Mouse (Mus musculus) bone marrow macrophage, adult 2 months (primary cell): ENCODE measurements around the gene Artn. TPM values are rescaled to one million over a fixed set of nuclear protein-coding genes. Genes with fewer than 3 reads are reported as not detected.

Experiments used
- H3K27ac ChIP-seq: 2 replicates; pipeline ENCODE4 v1.5.1; 2012; ENCODE audit warnings: low read depth, low read length; ENCODE audit not compliant: insufficient read depth
- H3K4me1 ChIP-seq: 2 replicates; pipeline ENCODE4 v1.6.1; 2012; ENCODE audit warnings: low read length; ENCODE audit not compliant: control insufficient read depth, insufficient read depth
- H3K4me3 ChIP-seq: 2 replicates; pipeline ENCODE4 v1.5.1; 2012; ENCODE audit warnings: mild to moderate bottlenecking, low read length, moderate library complexity; ENCODE audit not compliant: insufficient read depth
- CTCF ChIP-seq: IDR thresholded peaks from 2 replicates; pipeline ENCODE4 v1.5.1; 2012; ENCODE audit warnings: low read depth, mild to moderate bottlenecking, low read length, moderate library complexity
- POLR2A ChIP-seq: IDR thresholded peaks from 2 replicates; pipeline ENCODE4 v1.6.1; 2012; ENCODE audit warnings: mild to moderate bottlenecking, low read depth, low read length, borderline replicate concordance
- polyA plus RNA-seq: library from polyadenylated mRNA; stranded (reverse); fragments of >200 nt; gene quantifications from 2 replicates; pipeline ENCODE4 v1.2.4, GENCODE M21; 2012; ENCODE audit not compliant: missing spikeins, insufficient read depth, insufficient read length

Gene Artn
- polyA plus RNA-seq, 1 experiment: not detected

DNA sequence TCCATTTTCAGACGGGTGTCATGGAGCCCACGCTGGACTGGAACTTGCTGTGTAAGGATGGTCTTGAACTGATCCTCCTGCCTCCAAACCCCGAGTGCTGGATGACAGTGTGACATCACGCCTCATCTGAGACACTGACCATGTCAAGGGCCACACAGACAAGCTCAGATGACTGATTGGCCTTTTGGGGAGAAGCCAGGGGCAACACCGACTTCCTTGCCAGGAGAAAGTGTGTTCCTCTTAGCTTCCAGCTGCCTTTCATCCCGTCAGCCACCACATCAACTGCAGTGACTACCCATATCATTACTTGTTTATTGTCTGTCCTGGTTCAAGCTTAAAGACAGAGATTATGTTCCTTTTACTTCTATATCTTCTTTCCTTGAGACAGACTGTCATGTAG lies 4.6 kb downstream of the Artn start:
- TF ChIP-seq POLR2A: no peak
- TF ChIP-seq CTCF: no peak

DNA sequence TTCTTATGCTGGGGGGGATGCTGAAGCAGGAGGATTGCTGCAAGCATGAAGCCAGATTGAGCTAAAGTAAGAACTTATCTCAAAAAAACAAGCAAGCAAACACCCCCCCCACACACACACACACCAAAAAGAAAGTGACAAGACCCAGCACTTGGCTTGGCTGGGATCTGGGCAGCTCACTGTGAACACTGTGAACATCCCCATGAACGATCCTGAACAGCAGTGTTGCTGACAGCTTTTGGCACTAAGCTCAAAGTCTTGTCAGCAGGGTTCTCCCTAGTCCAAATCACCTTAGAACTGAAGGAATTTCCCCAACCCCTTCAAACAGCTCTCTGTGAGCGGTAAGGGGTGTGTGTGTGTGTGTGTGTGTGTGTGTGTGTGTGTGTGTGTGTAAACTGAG lies 6.1 kb downstream of the Artn start:
- Histone ChIP-seq H3K27ac (no peak overlapping the region), H3K4me1 (peaks cover 10% of the 10 kb centered on the region), H3K4me3 (no peak overlapping the region)
- TF ChIP-seq POLR2A (no peak), CTCF (no peak)

More for the DNA sequence above, 4.6 kb downstream of the Artn start:
- Histone ChIP-seq H3K4me3 (no peak overlapping the region), H3K4me1 (no peaks in the 10 kb centered on the region), H3K27ac (no peak overlapping the region)

DNA sequence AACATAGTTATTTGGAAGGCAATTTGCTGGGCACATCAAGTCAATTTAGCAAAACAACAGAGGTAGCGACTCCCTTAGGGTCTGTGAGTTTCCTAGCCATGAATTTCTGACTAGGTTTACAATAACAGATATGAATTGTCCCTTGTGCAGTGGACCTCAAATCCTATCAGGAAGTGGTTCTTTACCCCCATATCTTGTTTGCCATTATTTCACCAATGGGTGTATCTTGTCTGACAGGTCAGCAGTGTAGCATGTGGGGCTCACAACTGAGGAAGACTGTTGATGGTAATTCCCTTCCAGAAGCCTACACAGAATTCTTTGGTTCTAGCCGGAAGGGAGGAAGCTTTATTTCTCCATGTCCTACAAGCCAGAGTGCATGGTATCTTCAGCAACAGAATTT lies 8.2 kb downstream of the Artn start:
- Histone ChIP-seq H3K4me3 (no peak overlapping the region), H3K27ac (no peak overlapping the region), H3K4me1 (peaks cover 30% of the 10 kb centered on the region)
- TF ChIP-seq POLR2A: no peak
- no peak for TF ChIP-seq CTCF

DNA sequence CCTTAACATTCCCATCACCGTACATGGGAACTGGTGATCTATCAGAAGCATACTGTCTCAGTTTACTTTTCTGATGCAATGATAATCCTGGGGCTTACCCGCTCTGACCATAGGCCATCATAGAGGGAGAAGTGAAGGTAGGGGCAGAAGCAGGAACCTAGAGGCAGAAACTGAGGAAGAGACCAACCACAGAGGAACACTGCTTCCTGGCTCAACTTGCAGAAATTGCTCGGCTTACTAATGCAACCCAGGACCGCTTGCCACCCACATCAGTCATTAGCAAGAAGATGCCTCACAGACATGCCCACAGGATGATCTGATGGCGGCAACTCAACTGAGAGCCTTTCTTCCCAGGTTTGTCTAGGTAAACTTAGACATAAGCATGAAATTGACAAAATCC lies 10.8 kb downstream of the Artn start:
- H3K4me3 ChIP-seq: no peak overlapping the region
- TF ChIP-seq CTCF: no peak
- no peak for TF ChIP-seq POLR2A
- 0 out of 2 replicates have a peak overlapping the region, but pooled peaks have one; percentile 7 for H3K27ac ChIP-seq
- peaks cover 32% of the 10 kb centered on the region for H3K4me1 ChIP-seq

DNA sequence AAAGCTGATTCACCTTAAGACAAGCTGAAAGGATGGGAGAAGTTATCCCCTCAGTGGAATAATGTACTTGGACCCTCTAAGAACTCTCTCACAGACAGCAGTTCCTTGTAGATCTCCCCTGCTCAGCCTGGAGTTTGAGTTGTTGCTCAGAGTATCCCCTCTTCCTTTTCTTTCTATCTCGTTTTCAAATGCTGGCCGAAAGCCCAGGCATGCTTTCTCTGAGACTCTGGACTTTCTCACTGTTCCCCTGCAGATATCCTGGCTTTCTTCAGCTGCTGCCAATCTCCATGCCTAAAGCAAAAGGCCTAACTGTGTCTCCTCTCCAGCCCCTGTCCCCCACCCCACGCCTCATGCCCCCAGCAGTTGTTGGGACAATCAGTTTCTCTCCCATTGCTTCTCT lies 11.3 kb downstream of the Artn start:
- no peak overlapping the region for H3K4me3 ChIP-seq
- TF ChIP-seq POLR2A (no peak), CTCF (no peak)
- H3K4me1 ChIP-seq: peaks cover 37% of the 10 kb centered on the region
- peak overlapping the region; percentile 7 for H3K27ac ChIP-seq

DNA sequence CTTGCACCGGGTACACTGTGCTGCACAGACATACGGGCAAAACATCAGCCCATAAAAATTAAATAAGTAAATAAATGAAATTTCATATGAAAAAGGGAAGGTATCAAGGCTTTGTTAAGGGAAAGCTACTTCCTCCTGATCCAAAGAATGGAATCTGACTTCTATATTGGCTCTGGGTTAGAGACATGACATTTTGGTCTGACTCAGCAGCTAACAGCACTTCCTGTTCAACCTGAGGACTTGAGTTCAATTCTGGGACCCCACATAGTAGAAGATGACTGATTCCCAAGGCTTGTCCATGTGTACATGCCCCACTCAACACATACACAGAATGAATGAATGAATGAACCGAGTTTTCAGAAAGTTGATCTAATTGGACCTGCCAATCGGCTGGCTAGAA lies 11.7 kb downstream of the Artn start:
- no peak for TF ChIP-seq POLR2A
- no peak for TF ChIP-seq CTCF
- H3K27ac ChIP-seq: peak overlapping the region; percentile 98
- peaks cover 41% of the 10 kb centered on the region for H3K4me1 ChIP-seq
- H3K4me3 ChIP-seq: no peak overlapping the region

DNA sequence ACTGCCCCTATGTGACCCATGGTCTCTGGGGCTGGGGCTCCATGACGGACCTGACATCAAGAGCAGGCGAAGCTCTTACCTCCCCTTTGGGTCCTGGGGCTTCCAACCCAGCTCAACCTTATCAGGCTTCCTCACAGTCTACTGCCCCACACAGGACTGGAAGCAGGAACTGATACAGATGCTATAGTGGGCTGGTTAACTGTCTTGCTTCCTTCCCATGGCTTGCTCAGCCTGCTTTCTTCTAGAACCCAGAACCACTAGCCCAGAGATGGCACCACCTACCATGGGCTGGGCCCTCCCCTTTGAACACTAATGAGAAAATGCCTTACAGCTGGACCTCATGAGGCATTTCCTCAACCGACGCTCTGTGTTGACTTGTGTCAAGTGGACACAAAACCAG lies 12.2 kb downstream of the Artn start:
- Histone ChIP-seq H3K4me1 (peaks cover 43% of the 10 kb centered on the region), H3K27ac (peak overlapping the region; percentile 98), H3K4me3 (no peak overlapping the region)
- TF ChIP-seq POLR2A (no peak), CTCF (no peak)

DNA sequence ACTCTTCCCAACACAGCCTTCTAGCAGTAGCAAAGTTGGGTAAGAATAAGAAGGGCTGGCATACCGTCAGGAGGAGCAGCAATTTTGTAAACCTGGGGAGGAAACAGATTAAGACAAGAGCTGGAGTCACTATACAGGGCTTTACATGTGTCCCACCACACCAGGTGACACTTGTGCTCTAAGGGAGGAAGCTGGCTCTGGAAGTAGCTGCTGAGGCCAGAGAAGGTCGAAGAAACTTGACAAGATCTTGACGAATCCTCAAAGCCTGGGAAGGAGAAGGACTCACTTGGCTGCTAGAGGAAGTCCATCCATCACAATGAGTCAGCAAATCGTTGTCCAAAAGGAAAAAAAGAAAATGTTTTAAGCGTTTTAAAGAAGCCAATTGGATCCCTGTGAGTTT lies 13.2 kb downstream of the Artn start:
- Histone ChIP-seq H3K27ac (peak overlapping the region; percentile 98), H3K4me3 (peak overlapping the region; percentile 79), H3K4me1 (peaks cover 43% of the 10 kb centered on the region)
- TF ChIP-seq POLR2A (no peak), CTCF (no peak)

DNA sequence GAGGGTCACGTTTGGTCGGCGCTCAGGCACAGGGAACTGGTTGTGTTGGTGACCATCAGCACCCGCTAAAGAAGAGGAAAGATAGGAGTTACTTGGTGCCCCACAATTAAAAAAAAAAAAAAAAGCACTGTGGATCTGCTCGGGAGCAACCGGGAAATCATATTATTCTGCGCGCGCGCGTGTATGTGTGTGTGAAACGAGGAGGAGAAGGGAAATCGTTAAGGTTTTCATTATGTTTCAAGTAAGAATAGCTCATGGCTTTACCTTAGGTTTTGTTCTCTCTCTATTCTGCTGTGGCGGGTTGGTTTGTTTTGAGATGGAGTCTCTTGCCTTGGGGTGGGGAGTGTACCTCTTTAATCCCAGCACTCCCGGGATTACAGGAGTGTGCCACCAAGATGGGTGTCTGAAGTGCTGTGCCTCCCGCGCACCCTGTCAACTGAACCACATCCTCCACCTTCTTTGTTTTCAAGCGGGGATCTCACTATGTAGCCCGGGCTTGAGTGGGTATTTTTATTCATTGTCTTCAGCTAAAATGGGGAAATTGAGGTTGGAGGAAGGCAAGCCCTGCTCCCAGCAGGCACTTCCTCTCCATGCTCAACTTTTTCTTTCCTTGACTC lies 14.0 kb downstream of the Artn start:
- Histone ChIP-seq H3K4me1 (peaks cover 43% of the 10 kb centered on the region), H3K4me3 (peak overlapping the region; percentile 79), H3K27ac (peak overlapping the region; percentile 98)
- TF ChIP-seq POLR2A (no peak), CTCF (no peak)

DNA sequence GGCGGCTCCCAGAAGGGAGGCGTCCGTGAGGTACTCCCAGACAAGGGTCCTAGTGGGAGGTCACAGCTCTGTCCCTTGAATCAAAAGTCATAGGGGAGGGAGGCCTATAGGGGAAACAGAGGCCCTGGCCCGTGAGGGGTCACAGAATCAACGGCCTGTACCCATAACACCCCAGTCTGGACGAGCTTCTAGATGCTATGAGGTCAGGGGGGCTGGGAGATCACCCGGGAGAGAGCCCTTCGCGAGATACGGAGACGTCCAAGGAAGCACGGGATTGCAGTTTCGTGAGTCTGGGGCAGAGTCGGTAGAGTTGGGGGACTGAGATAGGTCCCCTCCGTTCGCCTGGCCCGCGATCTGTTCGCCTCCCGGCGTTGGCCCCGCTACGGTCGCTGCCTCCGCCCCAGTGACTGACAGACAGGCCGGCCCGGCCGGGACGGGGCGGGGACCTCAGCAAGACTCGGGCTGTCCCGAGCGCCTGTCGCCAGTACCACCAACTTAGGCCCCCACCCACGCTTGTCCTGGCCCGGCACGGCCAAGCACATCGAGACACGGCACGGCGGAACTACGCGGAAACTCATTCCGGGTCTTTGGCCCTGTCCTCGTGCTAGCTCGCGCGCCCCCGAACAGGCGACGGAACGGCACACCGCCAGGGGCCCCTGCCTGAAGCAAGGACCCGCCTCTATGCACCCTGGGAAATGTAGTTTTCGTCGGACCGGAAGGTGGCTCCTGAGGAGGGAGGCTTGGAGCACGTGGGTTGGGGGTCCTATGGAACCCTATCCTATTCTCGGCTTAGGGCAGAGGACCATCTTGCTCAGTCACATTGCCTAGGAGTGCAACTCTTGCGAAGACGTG lies 14.7 kb downstream of the Artn start, which contains the start of gene Ipo13:
Gene Ipo13, minus strand, starts transcription at position 409 of the 852 bp plus-strand sequence.
- peak within 1 kb of the TSS; percentile 79 for H3K4me3 ChIP-seq
- H3K4me1 ChIP-seq: peaks cover 48% of the 10 kb centered on the region
- TF ChIP-seq POLR2A: no peak
- TF ChIP-seq CTCF: no peak
- H3K27ac ChIP-seq: peak within 1 kb of the TSS; percentile 98
